Mouse (Mus musculus) stomach, postnatal 0 days (tissue): ENCODE results near the gene Mcts2.

Experiments
- CTCF ChIP-seq: IDR thresholded peaks from 2 replicates; pipeline ENCODE4 v1.5.1; 2016; ENCODE audit warnings: antibody characterized with exemption, low read depth, mild to moderate bottlenecking, moderate library complexity
- EP300 ChIP-seq: optimal IDR thresholded peaks from 2 replicates; pipeline ENCODE3; 2016; ENCODE audit warnings: antibody characterized with exemption

- TF ChIP-seq CTCF (no peak), EP300 (no peak)
These were observed 41.1 kb downstream of the Mcts2 start for GRCm38 (mm10) chr2:152727795-152728510.
